Mouse (Mus musculus): Measurements from ENCODE around the gene Tnni1. TPM values are rescaled to one million over a fixed set of nuclear protein-coding genes. Genes with fewer than 3 reads are reported as not detected.
A peak's percentile ranks its signal among the peaks of the same experiment; 100 is the strongest.

The Tnni1 gene
- polyA plus RNA-seq, 1 experiment: 3,569 TPM

DNA sequence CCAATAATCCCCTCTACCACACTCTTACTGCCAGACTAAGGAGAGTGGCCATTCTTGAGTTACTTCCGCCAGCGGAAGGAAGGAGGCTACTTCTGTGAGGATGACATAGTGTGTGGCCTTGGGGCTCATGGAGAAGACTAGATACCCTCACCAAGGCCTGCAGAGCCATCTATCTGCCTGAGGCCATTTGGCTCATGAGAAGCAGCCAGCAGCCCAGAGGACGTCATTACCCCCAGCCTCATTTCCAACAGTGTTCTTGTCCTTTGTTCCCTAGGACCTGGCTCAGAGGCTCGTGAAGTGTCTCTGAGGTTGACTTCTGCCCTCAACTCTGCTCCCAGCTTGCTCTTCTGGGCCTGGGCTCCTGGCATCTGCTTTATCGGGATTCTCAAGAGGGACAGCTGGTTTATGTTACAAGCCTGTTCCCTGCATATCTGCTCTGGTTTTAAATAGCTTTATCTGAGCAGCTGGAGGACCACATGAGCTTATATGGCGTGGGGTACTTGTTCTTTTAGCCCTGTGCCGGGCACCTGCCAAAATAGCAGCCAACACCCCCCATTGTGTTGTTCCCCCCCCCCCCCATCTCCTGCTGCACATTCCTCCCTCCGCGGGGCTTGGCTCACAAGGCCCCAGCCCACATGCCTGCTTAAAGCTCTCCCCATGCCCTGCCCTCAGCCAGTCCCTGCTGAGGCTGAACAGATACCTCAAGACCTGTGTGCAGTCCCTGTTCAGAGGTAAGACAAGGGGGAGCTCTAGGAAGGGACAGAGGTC is 56.7 kb downstream of the Tnni1 start, which contains the start of gene Tnnt2:
Gene Tnnt2 (plus strand): TSS at position 639 of the 768 bp plus-strand sequence.
- H3ac ChIP-seq (ENCODE audit: control insufficient read depth, insufficient read length): no peak within 1 kb of the TSS
- peak; percentile 94 for TF ChIP-seq POLR2AphosphoS2 (IDR thresholded peaks at IDR 0.05; ENCODE audit: insufficient read length, low read depth)
- no peak for TF ChIP-seq E2F4 (IDR thresholded peaks at IDR 0.05; ENCODE audit: insufficient read depth)
- no peak for TF ChIP-seq USF1 (IDR thresholded peaks at IDR 0.05; ENCODE audit: low read depth)
- TF ChIP-seq TCF3 (IDR thresholded peaks at IDR 0.05; ENCODE audit: insufficient read length, low read depth): peak; percentile 57
- TF ChIP-seq TCF12 (IDR thresholded peaks at IDR 0.05; ENCODE audit: insufficient read depth, poor library complexity, severe bottlenecking): peak; percentile 87
- peak in 2 of 3 experiments; percentile 1 to 98 for TF ChIP-seq MYOG (IDR thresholded peaks at IDR 0.05; ENCODE audit: control insufficient read depth in 1 of 3, insufficient read depth in 1 of 3, insufficient read length in 2 of 3, low read depth in 2 of 3)
- peak; percentile 91 for TF ChIP-seq POLR2A (IDR thresholded peaks at IDR 0.05; ENCODE audit: insufficient read length, low read depth)
- no peak for TF ChIP-seq CEBPB (IDR thresholded peaks at IDR 0.05; ENCODE audit: insufficient read depth, poor library complexity, severe bottlenecking)
- peak; percentile 39 to 85 (median 67) for TF ChIP-seq MYOD1 (IDR thresholded peaks at IDR 0.05; ENCODE audit: control insufficient read depth in 1 of 3, insufficient read length in 2 of 3, low read depth in 2 of 3)
- TF ChIP-seq SRF (IDR thresholded peaks at IDR 0.05; ENCODE audit: control insufficient read depth, insufficient read length, low read depth): peak; percentile 94
- TF ChIP-seq MAX (IDR thresholded peaks at IDR 0.05; ENCODE audit: low read depth): no peak
- peaks cover 15% of the 10 kb centered on the region for H3K36me3 ChIP-seq (ENCODE audit: control insufficient read depth, insufficient read depth)
- peak within 1 kb of the TSS; percentile 42 for H3K4me3 ChIP-seq
- no peaks in the 10 kb centered on the region for H3K27me3 ChIP-seq (ENCODE audit: control insufficient read depth, insufficient read depth, insufficient read length)
- peak within 1 kb of the TSS; percentile 89 for H3K4me2 ChIP-seq (ENCODE audit: low read depth)
- peaks cover 36% of the 10 kb centered on the region for H3K79me2 ChIP-seq (ENCODE audit: control insufficient read depth, insufficient read depth)

DNA sequence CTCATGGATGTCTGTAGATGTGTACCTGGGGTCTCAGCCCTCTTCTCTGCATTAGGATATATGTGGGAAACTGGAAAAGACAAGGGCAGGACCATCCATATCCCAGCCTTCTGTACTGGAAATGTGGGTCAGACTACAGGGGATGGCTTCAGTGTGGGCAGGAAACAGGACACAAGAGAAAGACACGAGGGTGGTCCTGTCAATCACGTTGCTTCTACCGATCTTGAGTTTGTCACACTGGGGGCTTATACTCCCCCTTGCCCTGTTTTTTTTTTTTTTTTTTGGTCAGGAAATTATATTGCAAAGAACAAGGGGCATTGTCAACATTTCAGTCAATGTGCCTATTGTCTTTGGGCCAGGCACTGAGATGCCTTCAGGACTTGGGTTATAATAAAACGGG is 59.4 kb downstream of the Tnni1 start:
- H3K4me2 ChIP-seq (ENCODE audit: low read depth): peak overlapping the region; percentile 89
- TF ChIP-seq POLR2AphosphoS2 (IDR thresholded peaks at IDR 0.05; ENCODE audit: insufficient read length, low read depth): no peak
- no peak for TF ChIP-seq REST (IDR thresholded peaks at IDR 0.05; ENCODE audit: insufficient read depth, insufficient read length)
- no peak for TF ChIP-seq MYOD1 (IDR thresholded peaks at IDR 0.05; ENCODE audit: control insufficient read depth in 1 of 3, insufficient read length in 2 of 3, low read depth in 2 of 3)
- TF ChIP-seq POLR2A (IDR thresholded peaks at IDR 0.05; ENCODE audit: insufficient read length, low read depth): no peak
- TF ChIP-seq MYOG (IDR thresholded peaks at IDR 0.05; ENCODE audit: control insufficient read depth in 1 of 3, insufficient read depth in 1 of 3, insufficient read length in 2 of 3, low read depth in 2 of 3): no peak
- no peak for TF ChIP-seq TCF12 (IDR thresholded peaks at IDR 0.05; ENCODE audit: insufficient read depth, poor library complexity, severe bottlenecking)
- no peak for TF ChIP-seq CEBPB (IDR thresholded peaks at IDR 0.05; ENCODE audit: insufficient read depth, poor library complexity, severe bottlenecking)
- no peak for TF ChIP-seq MAX (IDR thresholded peaks at IDR 0.05; ENCODE audit: low read depth)
- no peak for TF ChIP-seq E2F4 (IDR thresholded peaks at IDR 0.05; ENCODE audit: insufficient read depth)
- no peak for TF ChIP-seq TCF3 (IDR thresholded peaks at IDR 0.05; ENCODE audit: insufficient read length, low read depth)
- TF ChIP-seq USF1 (IDR thresholded peaks at IDR 0.05; ENCODE audit: low read depth): no peak
- no peak for TF ChIP-seq SRF (IDR thresholded peaks at IDR 0.05; ENCODE audit: control insufficient read depth, insufficient read length, low read depth)
- peak overlapping the region; percentile 42 for H3K4me3 ChIP-seq
- peaks cover 21% of the 10 kb centered on the region for H3K36me3 ChIP-seq (ENCODE audit: control insufficient read depth, insufficient read depth)
- no peaks in the 10 kb centered on the region for H3K27me3 ChIP-seq (ENCODE audit: control insufficient read depth, insufficient read depth, insufficient read length)
- no peak overlapping the region for H3ac ChIP-seq (ENCODE audit: control insufficient read depth, insufficient read length)
- peaks cover 48% of the 10 kb centered on the region for H3K79me2 ChIP-seq (ENCODE audit: control insufficient read depth, insufficient read depth)

DNA sequence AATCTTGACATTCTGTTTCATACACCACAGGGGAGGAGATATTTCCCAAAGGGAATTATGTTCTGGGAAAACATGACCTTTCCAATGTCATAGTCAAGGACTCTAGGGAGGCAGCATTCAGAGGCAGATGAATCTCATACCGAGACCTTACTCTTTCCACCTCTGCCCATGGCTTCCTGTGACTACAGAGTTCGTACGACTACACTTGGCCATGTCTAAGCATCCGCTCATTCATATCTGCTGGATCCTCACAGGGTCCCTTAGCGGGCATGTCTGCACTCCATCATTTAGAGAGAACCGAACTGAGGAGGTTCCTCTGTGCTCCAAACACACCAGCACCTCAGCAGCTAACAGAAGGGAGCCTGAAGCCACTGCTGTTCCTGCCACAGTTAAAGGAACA is 59.8 kb downstream of the Tnni1 start:
- Histone ChIP-seq H3K4me2 (ENCODE audit: low read depth) (peak overlapping the region; percentile 89), H3K79me2 (ENCODE audit: control insufficient read depth, insufficient read depth) (peaks cover 48% of the 10 kb centered on the region), H3K4me3 (peak overlapping the region; percentile 42), H3ac (ENCODE audit: control insufficient read depth, insufficient read length) (no peak overlapping the region), H3K27me3 (ENCODE audit: control insufficient read depth, insufficient read depth, insufficient read length) (no peaks in the 10 kb centered on the region), H3K36me3 (ENCODE audit: control insufficient read depth, insufficient read depth) (peaks cover 21% of the 10 kb centered on the region)
- peak; percentile 19 for TF ChIP-seq POLR2A (IDR thresholded peaks at IDR 0.05; ENCODE audit: insufficient read length, low read depth)
- TF ChIP-seq TCF3 (IDR thresholded peaks at IDR 0.05; ENCODE audit: insufficient read length, low read depth): no peak
- no peak for TF ChIP-seq USF1 (IDR thresholded peaks at IDR 0.05; ENCODE audit: low read depth)
- no peak for TF ChIP-seq SRF (IDR thresholded peaks at IDR 0.05; ENCODE audit: control insufficient read depth, insufficient read length, low read depth)

DNA sequence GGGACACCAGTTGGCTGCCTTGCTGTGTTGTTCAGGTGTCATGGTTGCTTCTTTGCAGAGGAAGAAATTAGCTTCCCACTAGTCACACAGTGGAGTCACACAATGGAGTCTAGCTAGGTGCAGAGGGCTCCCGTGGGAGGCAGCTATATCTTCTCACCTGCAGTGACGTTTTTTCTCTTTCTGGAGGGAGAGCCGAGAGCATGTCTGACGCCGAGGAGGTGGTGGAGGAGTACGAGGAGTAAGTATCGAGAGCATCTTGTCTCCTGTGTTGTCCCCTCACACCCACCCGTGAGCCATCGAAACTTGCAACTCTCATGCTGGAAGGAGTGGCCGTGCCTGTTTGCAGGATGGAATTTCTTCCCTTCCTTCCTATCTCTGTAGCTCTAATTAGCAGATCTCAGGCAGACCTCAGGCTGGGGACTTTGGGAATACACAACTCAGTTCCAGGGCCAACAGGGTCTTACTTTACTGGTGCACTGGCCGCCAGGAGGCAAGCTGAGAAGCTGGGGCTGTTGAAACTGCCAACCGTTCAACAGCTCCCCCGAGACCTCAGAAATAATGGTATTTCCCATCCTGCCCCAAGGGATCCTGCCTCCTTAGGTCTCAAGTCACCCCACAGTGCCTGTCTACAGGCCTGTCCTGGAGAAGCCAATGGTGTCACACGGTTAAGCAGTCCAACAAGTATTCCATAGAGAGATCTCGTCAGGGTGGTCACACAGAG is 61.6 kb downstream of the Tnni1 start:
- peaks cover 21% of the 10 kb centered on the region for H3K36me3 ChIP-seq (ENCODE audit: control insufficient read depth, insufficient read depth)
- peaks cover 58% of the 10 kb centered on the region for H3K79me2 ChIP-seq (ENCODE audit: control insufficient read depth, insufficient read depth)
- H3K27me3 ChIP-seq (ENCODE audit: control insufficient read depth, insufficient read depth, insufficient read length): no peaks in the 10 kb centered on the region
- H3K4me3 ChIP-seq: no peak overlapping the region
- no peak overlapping the region for H3ac ChIP-seq (ENCODE audit: control insufficient read depth, insufficient read length)
- H3K4me2 ChIP-seq (ENCODE audit: low read depth): peak overlapping the region; percentile 89
- TF ChIP-seq POLR2AphosphoS2 (IDR thresholded peaks at IDR 0.05; ENCODE audit: insufficient read length, low read depth) (peak; percentile 62), POLR2A (IDR thresholded peaks at IDR 0.05; ENCODE audit: insufficient read length, low read depth) (peak; percentile 27), SRF (IDR thresholded peaks at IDR 0.05; ENCODE audit: control insufficient read depth, insufficient read length, low read depth) (no peak), MYOG (IDR thresholded peaks at IDR 0.05; ENCODE audit: control insufficient read depth in 1 of 3, insufficient read depth in 1 of 3, insufficient read length in 2 of 3, low read depth in 2 of 3) (no peak)

Measured in myocyte (in vitro differentiated cells).